Mouse (Mus musculus) retina, embryonic 14.5 days (tissue): ENCODE measurements around the gene Ecd.

Source experiments
- DNase-seq: peaks from one replicate; pipeline ENCODE4 v3.0.0-alpha.2; 2015; ENCODE audit warnings: low spot score

The Ecd gene

GRCm38 (mm10) chr14:20347991-20348541 is at the start of gene Ecd, which contains the start of gene Fam149b:
Ecd (minus strand) TSS chr14:20348121.
Fam149b (plus strand) TSS chr14:20348162.
- peak; percentile 98 for DNase-seq

- DNase-seq, result no peak
Observed at GRCm38 (mm10) chr14:20397220-20397619, 49.3 kb upstream of the Ecd start.

- DNase-seq, result peak; percentile 98
Observed at GRCm38 (mm10) chr14:20393205-20393913, 45.4 kb upstream of the Ecd start, which contains the start of gene Mrps16. Mrps16 (minus strand) TSS chr14:20393634.

- no peak for DNase-seq
Observed at GRCm38 (mm10) chr14:20392326-20392725, 44.4 kb upstream of the Ecd start.

- DNase-seq, result no peak
Observed at GRCm38 (mm10) chr14:20389446-20390079, 41.6 kb upstream of the Ecd start.

GRCm38 (mm10) chr14:20388441-20389129 is 40.7 kb upstream of the Ecd start, which contains the start of gene Dnajc9:
Dnajc9 (minus strand) TSS chr14:20388910.
- DNase-seq, result peak; percentile 97

GRCm38 (mm10) chr14:20379753-20380430 is 32.0 kb upstream of the Ecd start:
- no peak for DNase-seq

- DNase-seq, result no peak
Observed at GRCm38 (mm10) chr14:20379087-20379640, 31.2 kb upstream of the Ecd start.

GRCm38 (mm10) chr14:20378313-20379061 is 30.6 kb upstream of the Ecd start:
- peak; percentile 74 for DNase-seq

GRCm38 (mm10) chr14:20377112-20377521 is 29.2 kb upstream of the Ecd start:
- DNase-seq, result no peak

GRCm38 (mm10) chr14:20371854-20372253 is 23.9 kb upstream of the Ecd start:
- no peak for DNase-seq

GRCm38 (mm10) chr14:20370798-20371197 is 22.9 kb upstream of the Ecd start:
- DNase-seq, result no peak

- no peak for DNase-seq
Observed at GRCm38 (mm10) chr14:20368271-20368670, 20.4 kb upstream of the Ecd start.

GRCm38 (mm10) chr14:20363230-20363629 is 15.3 kb upstream of the Ecd start:
- DNase-seq, result no peak

- no peak for DNase-seq
Observed at GRCm38 (mm10) chr14:20347441-20347990, 405 bp downstream of the Ecd start.

GRCm38 (mm10) chr14:20345885-20346284 is 2.0 kb downstream of the Ecd start:
- DNase-seq, result no peak

GRCm38 (mm10) chr14:20340866-20341265 is 7.1 kb downstream of the Ecd start:
- DNase-seq, result no peak

- peak; percentile 39 for DNase-seq
Observed at GRCm38 (mm10) chr14:20340149-20340548, 7.8 kb downstream of the Ecd start.

GRCm38 (mm10) chr14:20339415-20339814 is 8.5 kb downstream of the Ecd start:
- no peak for DNase-seq

- DNase-seq, result no peak
Observed at GRCm38 (mm10) chr14:20331316-20331715, 16.6 kb downstream of the Ecd start.

- peak; percentile 17 for DNase-seq
Observed at GRCm38 (mm10) chr14:20328474-20328873, 19.4 kb downstream of the Ecd start.
